Mouse (Mus musculus) intestine, embryonic 15.5 days (tissue): ENCODE measurements around the gene Ptprk. TPM values are rescaled to one million over a fixed set of nuclear protein-coding genes. Genes with fewer than 3 reads are reported as not detected.

Experiments used
- ATAC-seq: fragments of 200-750 bp; cut with Nextera tagmentation; 2 replicates; pipeline ENCODE4 v1.8.0; 2017; ENCODE audit warnings: moderate TSS enrichment, moderate library complexity
- H3K27ac ChIP-seq: fragments of 300-500 bp; sonication (generic); 2 replicates; pipeline ENCODE4 v1.5.1; 2015; ENCODE audit warnings: mild to moderate bottlenecking, inconsistent platforms
- H3K27me3 ChIP-seq: fragments of 300-500 bp; sonication (generic); replicated peaks from 2 replicates; pipeline ENCODE4 v1.6.1; 2015; ENCODE audit warnings: inconsistent platforms
- H3K36me3 ChIP-seq: fragments of 300-500 bp; sonication (generic); 2 replicates; pipeline ENCODE4 v1.6.1; 2015; ENCODE audit warnings: inconsistent platforms
- H3K4me1 ChIP-seq: fragments of 300-500 bp; sonication (generic); replicated peaks from 2 replicates; pipeline ENCODE4 v1.6.1; 2015; ENCODE audit warnings: inconsistent platforms
- H3K4me2 ChIP-seq: fragments of 300-500 bp; sonication (generic); replicated peaks from 2 replicates; pipeline ENCODE4 v1.6.1; 2015; ENCODE audit warnings: mild to moderate bottlenecking, inconsistent platforms
- H3K4me3 ChIP-seq: fragments of 300-500 bp; sonication (generic); replicated peaks from 2 replicates; pipeline ENCODE4 v1.5.1; 2015; ENCODE audit warnings: inconsistent platforms
- H3K9ac ChIP-seq: fragments of 300-500 bp; sonication (generic); 2 replicates; pipeline ENCODE4 v1.6.1; 2015; ENCODE audit warnings: inconsistent platforms
- H3K9me3 ChIP-seq: fragments of 300-500 bp; sonication (generic); 2 replicates; pipeline ENCODE4 v1.6.1; 2016; ENCODE audit warnings: inconsistent platforms
- WGBS: fragments of 180-500 bp; shearing (Covaris S2); methylation state at CpG from one replicate; pipeline ENCODE4 v1.1.7; 2015; 5-methylcytosine and 5-hydroxymethylcytosine counted together
- polyA plus RNA-seq: library from polyadenylated mRNA; unstranded; fragments of >200 nt; fragmentation: Nextera tagmentation; extraction: Ambion mirVana; gene quantifications from 2 replicates; pipeline ENCODE4 v1.2.1, GENCODE M21; 2015

Ptprk gene
- polyA plus RNA-seq, 1 experiment from 2014 or later = 35.6 TPM

DNA sequence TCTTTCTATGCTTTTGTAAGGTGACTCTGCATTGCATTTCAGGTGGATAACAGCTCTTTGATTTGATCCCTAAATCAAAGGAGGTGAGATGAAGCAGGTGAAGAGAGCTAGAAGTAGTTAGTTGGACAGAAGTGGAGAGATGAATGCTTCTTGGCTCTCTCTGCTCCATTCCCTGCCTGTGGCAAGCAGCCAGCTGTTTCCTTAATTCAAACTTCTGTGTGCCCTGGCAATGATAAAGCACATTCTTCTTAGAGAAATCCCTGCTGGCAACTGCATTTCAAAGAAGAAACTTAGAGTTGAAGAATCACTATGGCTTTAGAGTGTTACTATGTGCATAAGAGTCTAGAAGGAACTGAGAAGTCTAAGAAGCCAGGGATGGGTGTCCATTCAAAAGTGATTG is 89.6 kb downstream of the Ptprk start:
- Histone ChIP-seq H3K9me3 (no peaks in the 10 kb centered on the region), H3K27me3 (no peaks in the 10 kb centered on the region), H3K4me1 (0 out of 2 replicates have a peak, but pooled peaks cover 3% of the 10 kb centered on the region), H3K27ac (no peak overlapping the region), H3K36me3 (no peaks in the 10 kb centered on the region), H3K4me3 (no peak overlapping the region), H3K4me2 (no peak overlapping the region), H3K9ac (no peak overlapping the region)
- ATAC-seq = no peak

DNA sequence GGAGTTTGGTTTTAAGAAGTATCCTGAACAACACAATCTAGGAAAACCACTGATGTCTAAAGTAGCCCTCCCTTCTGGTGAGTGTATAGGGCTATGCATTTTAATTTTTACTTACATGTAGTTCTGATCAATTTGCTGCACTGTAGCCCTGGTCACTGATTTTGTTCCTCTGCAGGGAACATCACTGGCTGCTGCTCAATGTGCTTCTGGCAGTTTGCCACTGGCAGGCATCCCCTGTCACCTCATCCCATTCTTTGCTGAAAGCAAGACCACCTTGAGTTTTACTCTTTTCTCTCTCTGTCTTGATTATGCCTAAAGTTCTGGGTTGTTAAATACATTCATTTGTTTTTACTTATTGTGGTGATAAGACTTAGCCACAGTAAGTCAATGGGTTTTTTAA is 90.1 kb downstream of the Ptprk start:
- Histone ChIP-seq H3K9me3 (no peaks in the 10 kb centered on the region), H3K27ac (no peak overlapping the region), H3K4me2 (no peak overlapping the region), H3K9ac (no peak overlapping the region), H3K4me3 (no peak overlapping the region), H3K4me1 (0 out of 2 replicates have a peak, but pooled peaks cover 3% of the 10 kb centered on the region), H3K36me3 (no peaks in the 10 kb centered on the region), H3K27me3 (no peaks in the 10 kb centered on the region)
- ATAC-seq = no peak

DNA sequence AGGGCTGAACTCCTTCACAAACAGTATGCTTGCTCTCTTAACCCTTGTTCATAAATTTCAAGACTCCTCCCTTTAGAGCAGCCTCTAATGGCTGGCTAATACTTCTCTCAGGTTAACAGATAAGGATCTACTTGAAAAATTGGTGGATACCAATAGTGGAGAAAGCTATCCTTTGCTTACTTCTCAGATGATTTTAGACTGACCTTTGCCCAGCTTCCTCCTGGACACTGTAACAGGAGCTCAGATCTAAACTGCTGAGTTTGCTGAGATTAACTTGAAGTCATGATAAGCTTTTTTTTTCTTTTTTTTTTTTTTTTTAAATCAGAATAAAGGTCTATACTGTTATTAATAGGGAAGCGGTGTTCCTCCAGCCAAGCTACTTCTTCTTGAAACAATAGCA is 92.0 kb downstream of the Ptprk start:
- 0 out of 2 replicates have a peak, but pooled peaks cover 3% of the 10 kb centered on the region for H3K4me1 ChIP-seq
- no peak overlapping the region for H3K4me2 ChIP-seq
- no peak overlapping the region for H3K27ac ChIP-seq
- H3K36me3 ChIP-seq = no peaks in the 10 kb centered on the region
- peak; percentile 55; the same call in 1 of the 2 replicates for ATAC-seq
- H3K4me3 ChIP-seq = no peak overlapping the region
- no peaks in the 10 kb centered on the region for H3K27me3 ChIP-seq
- no peaks in the 10 kb centered on the region for H3K9me3 ChIP-seq
- no peak overlapping the region for H3K9ac ChIP-seq
- 76% methylated on average over 1 of the region's 1 CpGs for WGBS

DNA sequence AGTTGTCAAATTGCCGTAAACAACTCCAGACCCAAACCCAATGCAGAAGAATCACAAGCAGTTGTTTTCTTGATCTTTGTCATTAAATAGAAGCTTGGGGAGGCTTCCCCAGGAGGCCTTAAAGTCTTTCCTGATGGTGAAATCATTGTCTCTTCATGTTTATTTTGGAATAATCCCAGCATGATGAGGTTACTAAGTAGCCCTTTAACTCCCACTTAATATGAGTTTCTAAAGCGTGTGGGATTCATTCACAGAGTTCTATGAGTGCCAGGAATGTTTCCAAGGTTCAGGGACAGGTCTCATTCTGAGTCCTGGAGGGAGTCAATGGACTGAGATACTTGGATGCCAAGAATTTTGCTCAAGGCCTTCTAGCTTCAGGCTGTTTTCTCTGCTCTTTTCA is 92.5 kb downstream of the Ptprk start:
- no peak overlapping the region for H3K9ac ChIP-seq
- H3K4me2 ChIP-seq = no peak overlapping the region
- H3K4me1 ChIP-seq = 0 out of 2 replicates have a peak, but pooled peaks cover 3% of the 10 kb centered on the region
- no peaks in the 10 kb centered on the region for H3K9me3 ChIP-seq
- no peak overlapping the region for H3K4me3 ChIP-seq
- no peak for ATAC-seq
- WGBS = 59% methylated on average over 2 of the region's 2 CpGs
- no peaks in the 10 kb centered on the region for H3K27me3 ChIP-seq
- no peaks in the 10 kb centered on the region for H3K36me3 ChIP-seq
- no peak overlapping the region for H3K27ac ChIP-seq

DNA sequence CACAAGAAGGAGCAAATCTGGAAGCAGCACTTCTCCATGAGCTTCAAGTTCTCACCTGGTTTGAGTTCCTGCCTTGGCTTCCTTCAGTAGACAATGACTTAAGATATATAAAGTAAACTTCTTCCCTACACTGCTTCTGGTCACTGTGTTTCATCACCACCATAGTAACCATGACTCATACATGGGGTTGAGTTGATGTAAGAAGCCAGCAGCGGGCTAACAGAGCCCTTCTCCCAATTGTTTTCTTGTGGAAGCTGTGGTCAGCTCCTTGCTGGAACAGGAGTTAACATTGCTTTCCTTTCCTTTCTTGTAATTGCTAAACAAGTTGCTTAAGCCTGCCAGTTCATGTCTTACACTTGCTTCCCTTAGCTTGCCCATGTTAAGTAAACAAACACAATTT is 96.6 kb downstream of the Ptprk start:
- no peak overlapping the region for H3K9ac ChIP-seq
- H3K36me3 ChIP-seq = no peaks in the 10 kb centered on the region
- ATAC-seq = no peak
- 0 out of 2 replicates have a peak, but pooled peaks cover 3% of the 10 kb centered on the region for H3K4me1 ChIP-seq
- no peak overlapping the region for H3K4me3 ChIP-seq
- no peaks in the 10 kb centered on the region for H3K27me3 ChIP-seq
- H3K4me2 ChIP-seq = no peak overlapping the region
- H3K9me3 ChIP-seq = no peaks in the 10 kb centered on the region
- 77% methylated on average over 1 of the region's 1 CpGs for WGBS
- H3K27ac ChIP-seq = no peak overlapping the region

DNA sequence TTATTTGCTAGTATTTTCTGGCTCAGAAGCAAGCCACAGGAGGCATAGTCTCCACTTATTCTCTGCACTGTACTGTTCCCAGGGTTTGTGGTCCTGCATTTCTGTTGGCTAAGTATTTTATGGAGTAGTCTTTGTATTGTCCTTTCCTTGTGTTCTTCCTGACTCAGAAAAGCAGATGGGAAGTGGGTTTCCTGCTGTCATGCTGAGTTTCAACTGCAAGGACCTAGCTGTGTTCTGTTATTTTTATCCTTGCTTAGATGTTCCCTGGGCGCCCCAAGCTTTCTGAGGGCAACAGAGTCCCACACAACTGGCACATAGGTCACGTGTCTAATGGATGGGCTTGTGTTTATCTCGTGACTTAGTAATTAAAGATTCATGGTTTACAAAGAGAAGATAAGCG is 104.3 kb downstream of the Ptprk start:
- Histone ChIP-seq H3K27me3 (no peaks in the 10 kb centered on the region), H3K4me2 (no peak overlapping the region), H3K9ac (no peak overlapping the region), H3K27ac (no peak overlapping the region), H3K9me3 (no peaks in the 10 kb centered on the region), H3K4me1 (no peaks in the 10 kb centered on the region), H3K36me3 (no peaks in the 10 kb centered on the region), H3K4me3 (no peak overlapping the region)
- WGBS = 70% methylated on average over 4 of the region's 4 CpGs
- ATAC-seq = no peak

DNA sequence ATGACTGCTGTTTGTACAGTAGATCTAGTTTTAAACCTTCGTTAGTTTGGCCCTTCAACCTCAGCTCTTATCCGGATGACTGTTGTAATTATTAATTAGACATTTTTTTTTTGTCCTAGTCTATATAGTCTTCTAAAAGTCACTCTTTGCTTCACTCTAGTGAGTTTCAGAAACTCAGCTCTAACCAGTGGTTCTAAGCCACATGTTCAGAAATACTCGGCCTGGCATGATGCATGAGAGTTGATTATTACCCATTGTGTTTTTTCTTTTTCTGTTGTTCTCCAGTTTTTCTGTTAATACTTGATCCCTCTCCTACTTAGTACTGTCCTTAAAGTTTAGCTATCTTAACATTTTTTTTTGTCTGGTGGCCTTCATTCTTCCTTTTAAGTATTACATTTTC is 107.5 kb downstream of the Ptprk start:
- H3K36me3 ChIP-seq = no peaks in the 10 kb centered on the region
- no peaks in the 10 kb centered on the region for H3K4me1 ChIP-seq
- H3K9ac ChIP-seq = no peak overlapping the region
- H3K27ac ChIP-seq = no peak overlapping the region
- H3K4me3 ChIP-seq = no peak overlapping the region
- H3K9me3 ChIP-seq = no peaks in the 10 kb centered on the region
- no peak overlapping the region for H3K4me2 ChIP-seq
- no peaks in the 10 kb centered on the region for H3K27me3 ChIP-seq
- ATAC-seq = no peak
- WGBS = 90% methylated on average over 3 of the region's 3 CpGs

DNA sequence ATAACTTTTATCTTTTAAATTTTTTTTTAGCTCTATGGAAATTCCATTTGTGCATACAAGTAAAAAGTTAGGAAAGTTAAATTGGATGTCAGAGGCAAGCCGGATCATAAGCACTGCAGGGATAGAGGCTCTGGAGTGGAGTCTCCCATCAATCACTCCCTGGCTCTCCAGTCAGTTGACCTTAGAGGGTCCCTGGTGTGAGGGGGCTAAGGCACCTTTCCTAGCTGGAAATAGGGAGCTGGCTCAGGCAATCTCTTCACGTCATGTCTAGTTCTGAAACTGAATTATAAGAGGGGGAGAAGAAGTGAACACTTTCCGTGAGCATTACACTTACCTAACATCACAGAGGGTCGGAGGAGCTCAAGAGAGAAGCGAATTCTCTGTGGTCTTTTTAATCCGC is 110.1 kb downstream of the Ptprk start:
- Histone ChIP-seq H3K9me3 (no peaks in the 10 kb centered on the region), H3K4me2 (no peak overlapping the region), H3K27ac (no peak overlapping the region), H3K4me3 (no peak overlapping the region), H3K27me3 (no peaks in the 10 kb centered on the region), H3K4me1 (no peaks in the 10 kb centered on the region), H3K9ac (no peak overlapping the region), H3K36me3 (no peaks in the 10 kb centered on the region)
- 68% methylated on average over 6 of the region's 6 CpGs for whole genome bisulfite sequencing
- ATAC-seq = no peak

DNA sequence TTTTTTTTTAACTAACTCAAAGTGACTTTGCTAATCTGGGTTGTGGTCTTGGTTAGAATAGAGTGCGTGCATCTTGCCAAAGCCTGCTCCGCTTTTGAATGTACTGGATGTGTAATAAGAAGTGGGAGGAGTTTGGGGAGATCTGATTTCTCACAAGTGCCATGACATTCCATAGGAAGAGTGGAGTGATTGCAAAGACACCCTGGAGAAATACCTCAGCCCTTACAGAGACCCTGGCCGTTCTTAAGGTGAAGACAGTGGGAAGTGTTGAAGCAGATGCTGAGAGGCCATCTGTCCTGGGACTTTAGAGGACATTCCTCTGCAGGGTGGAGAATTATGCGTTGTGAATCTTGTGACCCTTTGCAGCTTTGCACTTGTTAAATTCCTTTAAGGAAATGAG is 110.7 kb downstream of the Ptprk start:
- 58% methylated on average over 4 of the region's 4 CpGs for WGBS
- H3K9ac ChIP-seq = no peak overlapping the region
- H3K27ac ChIP-seq = no peak overlapping the region
- H3K4me1 ChIP-seq = no peaks in the 10 kb centered on the region
- H3K4me2 ChIP-seq = no peak overlapping the region
- H3K9me3 ChIP-seq = no peaks in the 10 kb centered on the region
- ATAC-seq = 0 out of 2 replicates have a peak, but pooled peaks have one; percentile 41
- no peaks in the 10 kb centered on the region for H3K36me3 ChIP-seq
- H3K27me3 ChIP-seq = no peaks in the 10 kb centered on the region
- no peak overlapping the region for H3K4me3 ChIP-seq

DNA sequence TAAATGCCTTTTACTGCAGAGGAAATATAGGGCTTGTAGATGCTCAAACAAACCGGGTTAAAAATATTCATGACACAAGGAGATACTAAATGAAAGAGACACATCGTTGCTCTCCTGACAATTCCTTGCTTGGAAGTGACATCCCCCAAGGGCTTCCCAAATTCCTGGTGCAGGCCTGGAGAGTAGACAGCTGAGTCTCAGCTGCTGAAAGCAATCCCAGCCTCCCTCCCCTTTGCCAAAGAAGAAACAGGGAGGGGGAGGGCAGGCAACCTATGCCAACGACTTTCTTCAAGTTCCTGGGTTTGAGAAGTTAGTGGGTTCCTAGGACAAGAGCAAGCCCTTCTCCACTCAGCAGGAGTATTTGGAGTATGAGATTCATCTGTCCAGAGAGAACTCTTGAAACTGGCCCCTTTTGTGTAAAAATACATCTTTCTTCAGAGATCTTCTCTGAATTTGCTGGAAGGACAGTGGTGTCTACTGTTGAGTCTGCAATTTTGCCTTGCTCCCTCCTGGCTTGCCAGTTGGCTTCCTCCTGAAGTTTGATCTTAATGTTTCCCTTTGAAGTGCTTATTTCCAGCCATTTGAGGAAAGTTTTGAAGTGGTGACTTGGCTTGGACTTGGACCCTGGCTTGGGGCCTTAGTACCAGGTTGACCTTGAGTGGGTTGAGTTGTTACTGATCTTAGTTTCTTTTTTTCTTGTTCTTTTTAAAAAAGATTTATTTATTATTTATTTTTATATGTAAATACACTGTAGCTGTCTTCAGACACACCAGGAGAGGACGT is 111.6 kb downstream of the Ptprk start:
- H3K9me3 ChIP-seq = no peaks in the 10 kb centered on the region
- H3K9ac ChIP-seq = no peak overlapping the region
- WGBS = 54% methylated on average over 4 of the region's 4 CpGs
- H3K4me1 ChIP-seq = no peaks in the 10 kb centered on the region
- no peak for ATAC-seq
- H3K4me3 ChIP-seq = no peak overlapping the region
- no peaks in the 10 kb centered on the region for H3K27me3 ChIP-seq
- H3K27ac ChIP-seq = no peak overlapping the region
- H3K4me2 ChIP-seq = no peak overlapping the region
- H3K36me3 ChIP-seq = no peaks in the 10 kb centered on the region

DNA sequence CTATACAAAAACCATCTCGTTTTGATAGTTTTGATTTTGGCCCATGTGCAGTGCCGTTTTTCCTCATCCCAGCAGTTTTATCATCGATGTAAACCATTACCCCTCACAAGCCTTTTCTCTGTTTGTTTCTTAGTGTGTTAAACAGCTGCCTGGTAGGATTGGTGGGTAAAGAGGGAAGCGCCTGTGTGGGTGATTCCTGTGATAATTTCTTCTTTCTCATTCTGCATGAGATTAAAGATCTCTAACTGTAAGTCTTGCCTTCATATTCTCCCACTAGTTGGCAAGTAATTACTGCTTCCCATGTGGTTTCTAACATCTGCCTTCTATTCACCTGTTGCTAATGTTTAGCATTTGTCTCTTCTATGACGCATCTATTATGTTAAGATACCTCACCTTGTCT is 116.8 kb downstream of the Ptprk start:
- H3K4me2 ChIP-seq = no peak overlapping the region
- no peak overlapping the region for H3K9ac ChIP-seq
- H3K4me1 ChIP-seq = no peaks in the 10 kb centered on the region
- H3K27me3 ChIP-seq = no peaks in the 10 kb centered on the region
- H3K9me3 ChIP-seq = no peaks in the 10 kb centered on the region
- 77% methylated on average over 5 of the region's 5 CpGs for WGBS
- no peak for ATAC-seq
- H3K27ac ChIP-seq = no peak overlapping the region
- H3K4me3 ChIP-seq = no peak overlapping the region
- H3K36me3 ChIP-seq = no peaks in the 10 kb centered on the region

DNA sequence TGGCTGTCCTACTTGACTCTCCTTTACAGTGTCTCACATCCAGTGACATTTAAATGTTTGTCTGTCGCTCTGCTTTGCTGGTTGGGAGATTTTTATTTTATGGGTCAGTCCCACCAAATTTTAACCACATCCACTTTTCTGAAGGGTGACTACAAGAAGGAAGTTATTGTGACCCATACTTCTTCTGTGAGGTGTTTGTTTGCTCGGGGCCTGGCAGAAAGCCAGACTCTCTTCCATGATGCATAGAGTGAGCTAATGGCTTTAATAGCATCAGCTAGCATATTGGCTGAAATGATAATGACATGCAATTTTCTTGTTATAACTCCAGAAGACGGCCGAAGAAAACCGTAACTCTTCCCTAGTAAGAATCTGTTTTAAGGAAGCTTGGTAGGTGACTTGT is 119.0 kb downstream of the Ptprk start:
- Histone ChIP-seq H3K36me3 (no peaks in the 10 kb centered on the region), H3K27ac (no peak overlapping the region), H3K4me2 (no peak overlapping the region), H3K9ac (no peak overlapping the region), H3K4me1 (no peaks in the 10 kb centered on the region), H3K4me3 (no peak overlapping the region), H3K27me3 (no peaks in the 10 kb centered on the region), H3K9me3 (no peaks in the 10 kb centered on the region)
- ATAC-seq = no peak
- WGBS = 80% methylated on average over 5 of the region's 5 CpGs

DNA sequence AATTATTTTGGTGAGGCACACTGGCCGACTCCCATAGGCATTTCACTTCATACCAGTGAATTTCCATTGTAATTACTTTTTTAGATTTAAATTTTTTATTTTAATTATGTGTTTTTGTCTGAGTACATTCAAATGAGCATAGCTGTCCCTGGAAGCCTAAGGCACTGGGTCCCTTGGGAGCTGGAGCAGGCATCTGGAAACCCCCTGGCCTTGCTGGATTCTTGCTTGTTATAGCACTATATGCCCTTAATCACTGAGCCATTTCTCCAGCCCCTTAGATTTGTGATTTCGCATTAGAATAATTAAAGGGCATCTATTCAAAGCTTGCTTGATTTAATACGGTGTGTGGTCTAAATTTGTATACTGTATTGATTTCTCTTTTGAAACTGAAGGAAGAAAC is 126.0 kb downstream of the Ptprk start:
- no peak for ATAC-seq
- no peak overlapping the region for H3K9ac ChIP-seq
- 96% methylated on average over 3 of the region's 3 CpGs for WGBS
- no peaks in the 10 kb centered on the region for H3K36me3 ChIP-seq
- no peak overlapping the region for H3K4me2 ChIP-seq
- H3K27me3 ChIP-seq = no peaks in the 10 kb centered on the region
- no peak overlapping the region for H3K27ac ChIP-seq
- no peaks in the 10 kb centered on the region for H3K9me3 ChIP-seq
- no peaks in the 10 kb centered on the region for H3K4me1 ChIP-seq
- H3K4me3 ChIP-seq = no peak overlapping the region
